Mouse (Mus musculus) adrenal gland, postnatal 4 days (tissue): ENCODE measurements at regions not wholly inside any gene's neighbourhood (a gene's known extent, or its start where the extent isn't known, plus 50 kb on each side); places are given as distances from the start of the nearest gene placed in this dataset.
"Not testable (repeated sequence)": the region's sequence is repeated elsewhere in the genome, so short reads cannot be mapped to it uniquely, and the experiment has no call there.

Experiments
- DNase-seq, 2 experiments: peaks; one replicate each; pipeline ENCODE4 v3.0.0; 2021 to 2022; ENCODE audit warnings: low spot score in 2 of 2, mixed read lengths in 2 of 2

DNA sequence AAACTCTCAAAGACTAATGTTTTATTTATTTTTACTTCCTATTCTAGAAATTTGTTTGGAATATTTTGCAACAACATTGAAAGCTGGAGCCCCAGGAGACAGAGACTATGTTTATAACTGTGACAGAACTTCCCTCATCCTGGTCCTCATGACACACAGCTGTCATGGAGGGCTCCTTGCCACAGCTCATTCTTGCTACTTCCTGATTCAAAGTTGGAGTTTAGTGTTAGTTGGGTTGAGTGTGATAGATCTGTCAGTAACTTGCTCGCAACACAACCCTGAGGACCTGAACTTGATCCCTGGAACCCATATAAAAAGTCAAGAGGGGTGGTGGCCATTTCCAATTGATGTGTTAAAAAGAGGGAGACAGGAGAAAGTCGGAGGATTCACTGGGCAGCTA is 328.3 kb upstream of the Nox3 start:
- DNase-seq, result no peak

- DNase-seq, result no peak
Observed at GRCm38 (mm10) chr17:4029202-4029601, 333.1 kb upstream of the Nox3 start.

DNA sequence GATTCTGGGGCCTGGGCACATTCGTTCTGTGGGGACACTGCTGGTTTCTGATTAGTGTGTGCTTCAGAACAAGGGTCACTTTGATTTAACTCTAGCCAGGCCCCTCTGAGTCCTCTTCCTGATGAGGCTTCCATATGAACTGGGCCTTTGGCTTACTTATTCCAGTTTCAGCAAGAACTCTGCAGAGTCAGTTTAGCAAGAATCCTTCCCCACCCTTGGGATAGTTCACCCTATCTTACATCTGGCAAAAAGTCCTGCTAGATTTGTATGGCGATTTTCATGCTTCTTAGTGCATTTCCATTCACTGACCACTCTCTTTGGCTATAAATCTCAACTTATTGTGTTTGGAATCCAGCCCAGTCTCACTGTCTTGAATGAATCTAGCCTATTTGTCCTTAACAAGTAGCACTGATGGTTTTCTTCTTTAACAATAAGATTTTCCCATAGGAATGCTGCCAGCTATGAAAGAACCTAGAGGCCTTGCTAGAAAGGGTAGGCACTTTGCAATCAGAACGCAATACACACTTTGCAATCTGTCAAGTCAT is 338.8 kb upstream of the Nox3 start:
- no peak for DNase-seq

- DNase-seq, result no peak
Observed at GRCm38 (mm10) chr17:4040104-4040664, 344.1 kb upstream of the Nox3 start.

DNA sequence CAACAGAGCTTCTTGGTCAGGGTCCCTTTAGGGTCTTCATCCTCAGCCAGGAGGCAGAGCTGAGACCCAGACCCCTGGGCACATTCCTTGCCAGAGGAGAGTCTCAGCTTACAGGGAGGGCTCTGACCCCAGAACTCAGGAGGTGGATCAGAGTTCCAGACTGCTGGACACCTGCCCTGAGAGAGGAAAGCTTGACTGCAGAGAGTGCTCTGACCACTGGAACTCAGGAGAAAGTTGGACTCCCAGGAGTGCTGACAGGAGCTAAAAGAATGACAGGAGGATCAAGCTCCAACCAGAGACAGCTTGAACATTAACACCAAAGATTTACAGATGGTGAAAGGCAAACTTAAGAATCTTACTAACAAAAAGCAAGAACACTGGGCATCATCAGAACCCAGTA is 364.1 kb upstream of the Nox3 start:
- DNase-seq, result not testable (repeated sequence)

GRCm38 (mm10) chr17:4073381-4073780 is 377.3 kb upstream of the Nox3 start:
- no peak for DNase-seq

DNA sequence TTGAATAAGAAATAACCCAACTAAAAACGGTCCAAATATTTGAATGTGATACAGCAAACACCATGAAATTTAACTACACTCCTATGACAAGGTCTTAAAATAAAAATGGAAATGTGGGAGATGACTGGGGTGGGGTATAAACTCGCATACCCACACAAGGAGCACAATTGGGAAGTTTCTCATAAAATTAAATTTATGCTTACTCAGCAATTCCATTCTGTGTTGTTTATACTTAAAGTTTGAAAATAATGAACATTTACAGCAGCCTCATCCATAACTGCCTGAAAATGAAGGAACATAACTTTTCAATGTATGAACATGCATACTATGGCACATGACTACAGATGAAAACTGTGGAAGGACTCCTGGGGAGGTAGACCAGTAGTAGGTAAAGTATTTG is 384.5 kb upstream of the Nox3 start:
- DNase-seq, result no peak

DNA sequence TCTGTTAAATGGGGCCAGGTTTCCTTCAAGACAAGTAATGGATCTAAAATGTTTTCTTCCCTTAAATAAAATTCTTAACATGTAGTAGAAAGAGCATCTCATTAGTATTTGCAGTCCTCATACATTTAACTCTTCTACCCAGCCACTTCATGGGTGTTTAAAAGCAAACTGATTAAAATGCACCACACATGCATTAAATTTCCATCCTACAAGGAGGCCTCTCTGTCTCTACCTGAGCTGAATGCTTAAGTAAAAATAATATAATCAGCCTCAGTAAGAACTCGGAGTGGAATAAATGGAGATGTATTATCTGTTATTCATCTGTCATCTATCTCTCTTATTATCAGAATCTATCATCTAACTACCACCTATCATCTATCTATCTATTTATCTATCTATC is 398.6 kb upstream of the Nox3 start:
- DNase-seq, result no peak

DNA sequence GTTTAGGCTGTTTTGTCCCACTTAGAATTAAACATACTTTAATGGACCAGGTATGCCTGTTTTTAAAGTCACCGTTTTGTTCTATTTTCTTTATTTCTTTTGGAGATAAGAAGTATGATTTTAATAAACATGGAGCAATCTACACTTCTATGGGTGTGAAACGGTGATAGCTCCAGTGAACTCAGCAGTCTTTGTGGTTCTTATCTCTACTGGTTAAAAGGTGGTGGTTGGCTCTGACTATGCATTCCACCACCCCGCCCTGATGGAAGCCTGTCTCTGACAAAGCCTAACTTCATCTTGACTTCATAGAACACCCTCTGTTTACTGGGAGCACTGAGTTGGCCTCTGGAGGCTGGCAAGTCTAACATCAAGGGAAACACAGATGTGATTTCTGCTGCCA is 407.3 kb upstream of the Nox3 start:
- DNase-seq, result no peak

DNA sequence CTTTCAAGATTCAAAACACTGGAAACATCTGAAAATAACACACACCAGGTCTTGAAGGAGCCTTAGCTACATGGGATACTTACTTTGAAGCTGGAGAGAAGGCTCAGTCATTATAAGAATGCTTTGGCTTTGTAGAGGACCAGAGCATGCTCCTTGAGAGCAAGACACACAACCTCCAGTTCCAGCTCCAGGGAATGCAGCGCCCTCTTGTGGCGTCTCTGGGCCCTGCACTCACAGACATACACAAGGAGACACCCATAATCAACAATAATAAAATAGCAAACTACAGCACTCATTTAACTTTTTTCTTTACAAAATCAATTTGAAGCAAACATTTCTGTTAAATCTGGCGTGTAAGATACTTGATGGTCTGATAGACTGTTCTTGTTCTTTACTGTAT is 413.2 kb upstream of the Nox3 start:
- DNase-seq, result peak in 1 of 2 experiments; percentile 3

GRCm38 (mm10) chr17:4113021-4113420 is 417.0 kb upstream of the Nox3 start:
- DNase-seq, result no peak

- no peak for DNase-seq
Observed at GRCm38 (mm10) chr17:4116476-4116875, 420.4 kb upstream of the Nox3 start.

GRCm38 (mm10) chr17:4133678-4134077 is 437.6 kb upstream of the Nox3 start:
- DNase-seq, result no peak

DNA sequence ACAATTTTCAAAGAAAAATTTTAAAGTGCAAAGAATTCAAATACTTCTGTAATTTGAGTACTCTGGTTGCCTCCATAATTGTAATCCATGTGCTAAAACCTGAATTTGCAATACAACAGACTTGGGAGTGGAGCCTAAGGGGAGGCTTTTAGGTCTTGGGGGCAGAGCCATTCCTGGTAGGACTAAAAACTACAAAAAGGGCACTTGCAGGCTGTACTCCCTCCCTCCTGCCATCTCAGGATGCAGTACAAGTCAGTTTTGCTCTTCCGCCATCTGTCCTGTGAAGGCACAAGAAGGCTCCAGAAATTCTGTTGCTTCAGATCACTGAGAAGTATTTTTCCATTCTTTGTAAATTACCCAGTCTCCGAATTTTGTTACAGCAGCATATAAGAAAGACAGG is 467.4 kb upstream of the Nox3 start:
- DNase-seq, result no peak

DNA sequence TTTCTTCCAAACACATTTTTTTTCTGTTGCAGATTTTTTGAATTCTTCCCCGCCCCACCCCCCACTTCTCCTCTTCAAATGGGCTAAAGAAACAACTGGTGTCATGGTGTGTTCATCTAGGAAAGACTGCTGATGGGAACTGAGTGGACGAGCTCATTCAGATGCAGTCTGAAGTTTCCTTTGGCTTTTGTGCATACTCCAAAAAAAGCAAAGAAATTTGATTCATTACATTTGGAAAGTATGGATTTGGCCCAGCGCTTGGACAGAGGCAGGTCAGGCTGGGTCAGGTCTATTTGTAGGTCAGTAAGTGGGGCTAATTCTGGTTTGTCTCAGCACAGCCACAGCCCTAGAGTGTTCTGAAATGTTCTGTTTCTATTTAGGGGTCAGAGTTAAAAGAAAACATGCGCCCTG is 477.9 kb upstream of the Nox3 start:
- no peak for DNase-seq

- DNase-seq, result no peak
Observed at GRCm38 (mm10) chr17:4175006-4175405, 478.9 kb upstream of the Nox3 start.

DNA sequence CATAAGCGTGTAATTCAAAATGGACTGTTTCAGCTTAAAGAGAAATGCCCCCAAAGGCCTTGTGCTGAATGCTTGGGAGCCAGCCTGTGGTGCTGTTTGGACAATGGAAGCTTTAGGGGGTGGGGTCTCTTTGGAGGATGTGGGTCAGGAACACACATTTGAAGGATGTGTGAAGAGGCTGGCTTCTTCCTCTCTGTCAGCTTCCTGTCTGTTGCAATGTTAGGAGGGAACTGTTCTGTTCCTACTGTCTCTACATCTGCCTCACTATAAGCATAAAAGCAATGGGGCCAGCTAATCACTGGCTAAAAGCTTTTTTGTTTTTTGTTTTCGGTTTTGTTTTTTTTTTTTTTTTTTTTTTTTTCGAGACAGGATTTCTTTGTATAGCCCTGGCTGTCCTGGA is 480.5 kb upstream of the Nox3 start:
- DNase-seq, result no peak

DNA sequence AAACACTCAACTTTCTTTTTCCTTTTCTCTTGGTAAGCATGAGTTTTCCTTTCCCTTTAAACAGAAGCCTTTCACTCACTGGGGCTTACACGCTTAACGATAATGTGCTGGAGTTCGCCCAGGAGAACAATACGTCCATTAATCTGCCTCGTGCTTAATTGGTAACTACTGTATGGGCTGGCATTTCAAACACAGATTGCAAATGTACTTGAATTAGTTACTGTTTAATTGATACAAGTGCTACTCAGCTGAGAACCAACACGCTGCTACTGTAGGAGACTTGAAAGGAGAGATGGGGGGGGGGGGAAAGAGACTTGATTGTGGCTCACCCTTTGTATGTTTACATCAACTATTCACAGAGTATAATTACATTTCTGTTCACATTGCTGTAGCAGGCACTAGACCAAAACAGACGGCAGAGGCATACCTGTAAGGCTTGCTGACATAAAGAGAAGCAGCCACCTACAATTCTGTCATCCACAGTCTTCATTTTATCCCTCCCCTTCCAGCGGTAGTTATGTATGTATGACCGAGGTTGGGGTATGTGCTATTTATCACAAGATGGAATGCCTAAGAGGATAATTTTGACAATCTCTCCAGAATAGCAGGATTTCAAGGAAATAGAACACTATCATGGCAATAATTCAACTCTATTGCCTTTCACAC is 481.6 kb upstream of the Nox3 start:
- DNase-seq, result no peak

- DNase-seq, result no peak
Observed at GRCm38 (mm10) chr17:4179271-4179670, 483.2 kb upstream of the Nox3 start.

- no peak for DNase-seq
Observed at GRCm38 (mm10) chr17:4182106-4182505, 486.0 kb upstream of the Nox3 start.

DNA sequence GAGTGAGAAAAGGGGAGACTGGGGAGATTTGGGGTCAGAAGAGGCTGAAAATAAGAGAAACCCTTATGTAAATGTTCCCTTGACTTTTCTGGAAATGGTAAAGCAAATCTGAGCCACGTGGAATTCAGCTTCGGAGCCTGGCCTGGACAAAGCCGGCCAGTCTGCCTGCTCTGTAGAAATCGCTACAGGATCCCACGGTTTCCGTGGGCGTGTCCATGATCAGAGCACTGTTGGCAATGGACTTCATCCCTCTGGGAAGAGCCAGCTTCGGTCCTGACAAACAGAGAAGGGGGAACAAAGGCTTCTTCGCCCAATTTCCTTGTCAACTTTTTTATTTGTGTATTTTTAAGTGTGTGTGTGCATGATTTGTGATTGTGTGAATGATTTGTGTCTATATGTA is 490.7 kb upstream of the Nox3 start:
- no peak for DNase-seq

DNA sequence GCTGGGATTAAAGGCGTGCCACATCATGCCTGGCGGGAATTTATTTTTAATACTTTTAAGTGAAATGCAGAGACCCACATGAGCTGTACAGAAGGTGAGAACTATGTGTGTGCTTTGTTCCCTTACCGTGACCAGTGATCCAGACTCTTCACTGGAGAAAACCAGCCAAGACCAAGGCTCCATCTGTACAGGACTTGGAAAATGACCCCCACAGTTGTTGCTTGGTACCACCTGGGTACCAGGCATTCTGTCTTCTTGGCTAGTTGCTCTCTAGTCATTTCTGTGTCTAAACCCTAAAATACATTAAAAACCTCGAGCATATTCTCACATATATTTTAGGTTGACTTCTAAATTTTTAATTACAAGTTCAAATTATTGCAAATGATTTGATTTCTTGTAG is 491.5 kb upstream of the Nox3 start:
- DNase-seq, result no peak

DNA sequence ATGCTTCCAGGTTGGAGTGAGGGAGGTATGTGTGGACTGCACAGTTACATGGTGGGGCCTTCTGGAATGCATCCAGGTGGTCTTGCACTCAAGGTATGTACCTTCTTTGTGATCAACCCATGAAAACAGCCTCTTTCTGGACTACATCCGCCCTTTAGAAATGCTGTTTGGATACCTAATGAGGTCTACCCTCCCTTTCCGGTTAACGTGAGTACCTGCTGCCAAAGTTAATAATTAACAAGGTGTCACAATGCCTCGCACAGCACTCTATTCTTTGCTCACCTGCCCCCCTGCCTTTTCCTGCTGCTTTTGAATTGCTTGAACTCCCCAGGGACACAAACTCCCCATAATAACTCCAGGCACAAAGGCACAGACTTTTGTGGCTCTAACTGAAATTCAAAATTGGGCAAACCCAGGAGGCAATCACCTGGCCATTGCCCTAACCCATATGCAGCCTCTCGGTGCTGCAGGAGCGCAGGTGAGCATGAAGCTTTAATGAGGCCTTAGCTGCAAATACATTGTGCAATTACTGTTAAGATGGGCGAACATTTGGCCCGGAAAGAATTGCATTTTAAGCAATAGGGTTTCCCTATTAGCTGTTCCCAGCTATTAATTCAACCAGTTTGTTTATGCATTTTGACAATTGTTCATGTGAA is 500.9 kb upstream of the Nox3 start:
- no peak for DNase-seq
